Mouse (Mus musculus) adrenal gland, adult 2 months (tissue): Measurements from ENCODE around the gene Hormad1. TPM values are rescaled to one million over a fixed set of nuclear protein-coding genes. Genes with fewer than 3 reads are reported as not detected.
"Not testable (repeated sequence)": the region's sequence is repeated elsewhere in the genome, so short reads cannot be mapped to it uniquely, and the experiment has no call there.

Experiments used
- DNase-seq: peaks from one replicate; pipeline ENCODE4 v3.0.0; 2021
- polyA plus RNA-seq: library from polyadenylated mRNA; depleted of rRNA; stranded (reverse); fragments of >200 nt; gene quantifications from 2 replicates; pipeline ENCODE4 v1.2.3, GENCODE M21; 2012
- total RNA-seq, 2 experiments: library from RNA; stranded (reverse); gene quantifications; 2 replicates each; pipeline ENCODE4 v1.2.3; 2021

Gene Hormad1
- total and polyA plus RNA-seq, 3 experiments, result not detected

- no peak for DNase-seq
Observed at GRCm38 (mm10) chr3:95561826-95562225, 2.3 kb downstream of the Hormad1 start.

- no peak for DNase-seq
Observed at GRCm38 (mm10) chr3:95569585-95569984, 10.1 kb downstream of the Hormad1 start.

GRCm38 (mm10) chr3:95587754-95588603 is 28.5 kb downstream of the Hormad1 start:
- no peak for DNase-seq

GRCm38 (mm10) chr3:95588604-95589086 is 29.2 kb downstream of the Hormad1 start, which contains the start of gene Golph3l:
Gene Golph3l, plus strand, starts transcription at chr3:95588934.
- peak; percentile 97 for DNase-seq

- DNase-seq, result no peak
Observed at GRCm38 (mm10) chr3:95598734-95599133, 39.3 kb downstream of the Hormad1 start.

- no peak for DNase-seq
Observed at GRCm38 (mm10) chr3:95601287-95601686, 41.8 kb downstream of the Hormad1 start.

GRCm38 (mm10) chr3:95606096-95606495 is 46.6 kb downstream of the Hormad1 start:
- DNase-seq, result peak; percentile 49

GRCm38 (mm10) chr3:95609195-95609594 is 49.7 kb downstream of the Hormad1 start:
- no peak for DNase-seq

- DNase-seq, result no peak
Observed at GRCm38 (mm10) chr3:95613996-95614395, 54.5 kb downstream of the Hormad1 start.

- DNase-seq, result no peak
Observed at GRCm38 (mm10) chr3:95618511-95618910, 59.0 kb downstream of the Hormad1 start.

- DNase-seq, result no peak
Observed at GRCm38 (mm10) chr3:95621241-95621640, 61.8 kb downstream of the Hormad1 start.

- DNase-seq, result not testable (repeated sequence)
Observed at GRCm38 (mm10) chr3:95622421-95622820, 62.9 kb downstream of the Hormad1 start.

GRCm38 (mm10) chr3:95623551-95623950 is 64.1 kb downstream of the Hormad1 start:
- no peak for DNase-seq

GRCm38 (mm10) chr3:95623991-95624515 is 64.6 kb downstream of the Hormad1 start:
- not testable (repeated sequence) for DNase-seq

GRCm38 (mm10) chr3:95624628-95625503 is 65.4 kb downstream of the Hormad1 start, which contains the start of gene Ensa:
Gene Ensa, plus strand, starts transcription at chr3:95624993.
- DNase-seq, result peak; percentile 99

- no peak for DNase-seq
Observed at GRCm38 (mm10) chr3:95627763-95628162, 68.3 kb downstream of the Hormad1 start.

GRCm38 (mm10) chr3:95629755-95630154 is 70.3 kb downstream of the Hormad1 start:
- peak; percentile 81 for DNase-seq

- DNase-seq, result no peak
Observed at GRCm38 (mm10) chr3:95630856-95631255, 71.4 kb downstream of the Hormad1 start.

- DNase-seq, result no peak
Observed at GRCm38 (mm10) chr3:95631304-95631703, 71.8 kb downstream of the Hormad1 start.

- no peak for DNase-seq
Observed at GRCm38 (mm10) chr3:95632648-95633588, 73.4 kb downstream of the Hormad1 start.

GRCm38 (mm10) chr3:95635636-95636035 is 76.2 kb downstream of the Hormad1 start:
- DNase-seq, result no peak
